Mouse (Mus musculus): ENCODE measurements around the gene Cxcr1. TPM values are rescaled to one million over a fixed set of nuclear protein-coding genes. Genes with fewer than 3 reads are reported as not detected.

Cxcr1 gene
- under 1 TPM in 1 of 2 experiments, not detected in 1; 0.06 TPM for polyA plus RNA-seq (2012; fragmentation: generic; extraction: Trizol)

DNA sequence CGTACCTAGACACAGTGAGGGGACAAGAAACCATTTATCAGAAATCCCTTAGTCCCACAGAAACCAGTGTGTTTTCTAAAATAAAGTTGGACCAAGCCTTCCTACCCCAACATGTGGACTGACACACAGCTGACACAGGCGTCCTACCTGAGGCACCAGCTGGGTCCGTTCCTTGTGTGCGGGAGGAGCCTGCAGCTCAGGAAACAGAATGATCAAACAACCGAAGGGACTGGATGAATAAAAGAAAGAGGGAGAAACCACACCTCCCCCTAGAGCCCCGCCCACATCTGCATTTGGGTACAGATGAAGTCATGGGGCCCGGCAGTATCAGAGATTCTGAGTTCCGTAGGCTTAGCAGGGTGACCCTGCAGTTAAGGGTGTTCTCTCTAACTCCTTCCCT, at the start of gene Cxcr1:
Gene Cxcr1, minus strand, starts transcription at position 187 of the 400 bp plus-strand sequence.

GRCm38 (mm10) chr1:74235938-74236589, 41.6 kb upstream of the Cxcr1 start, which contains the start of gene Arpc2:
Gene Arpc2 (plus strand): TSS chr1:74236084.

DNA sequence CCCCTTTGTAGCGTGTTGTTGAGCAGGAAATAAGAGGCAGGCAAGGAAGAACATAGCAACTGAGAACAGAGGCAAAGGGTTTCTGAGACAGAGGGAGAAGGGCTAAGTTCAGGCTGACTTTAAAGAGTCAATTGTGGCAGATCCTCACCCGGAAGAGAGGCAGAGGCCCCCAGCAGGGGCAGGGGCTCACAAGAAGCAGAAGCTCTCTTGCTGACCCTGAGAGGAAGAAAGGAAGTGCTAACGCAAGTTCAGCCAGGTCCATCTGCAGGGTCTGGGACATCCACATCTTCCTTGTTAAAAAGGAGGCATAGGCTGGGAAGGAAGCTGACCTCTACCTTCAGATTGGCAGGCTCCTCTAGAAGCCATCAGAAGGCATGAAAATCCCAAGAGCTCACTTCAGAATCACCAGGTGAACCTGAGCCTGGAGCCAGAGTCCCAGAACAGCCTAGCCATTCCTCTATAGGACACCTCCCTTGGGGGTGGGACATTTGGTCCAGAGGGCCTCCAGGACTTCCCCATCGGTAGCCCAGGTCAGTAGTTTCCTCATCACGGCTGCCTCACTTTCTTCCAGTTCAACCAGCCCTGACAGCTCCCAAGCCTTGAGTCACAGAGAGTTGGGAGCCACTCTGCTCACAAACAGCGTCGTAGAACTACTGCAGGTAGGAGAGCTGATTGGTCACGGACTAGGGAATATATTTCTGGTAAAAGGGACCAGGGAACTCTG, 40.8 kb downstream of the Cxcr1 start, which contains the start of gene Cxcr2:
Gene Cxcr2, plus strand, starts transcription at position 529 of the 724 bp plus-strand sequence.

Other genes starting within 250 kb of the Cxcr1 start
- gene Tns1, start 70.2 kb downstream of the Cxcr1 start, polyA plus RNA-seq (2012; fragmentation: generic; extraction: Trizol), result 10 to 100 TPM; 10.5 to 17.3 TPM
- gene Rufy4, start 69.1 kb downstream of the Cxcr1 start, polyA plus RNA-seq (2012; fragmentation: generic; extraction: Trizol), result under 1 TPM; 0.08 to 0.47 TPM
- gene Cxcr2, start 40.6 kb downstream of the Cxcr1 start, polyA plus RNA-seq (2012; fragmentation: generic; extraction: Trizol), result under 1 TPM in 1 of 2 experiments, not detected in 1; 0.01 TPM
- gene Arpc2, start 41.5 kb upstream of the Cxcr1 start, polyA plus RNA-seq (2012; fragmentation: generic; extraction: Trizol), result 100 to 1,000 TPM in 1 of 2 experiments, 10 to 100 TPM in 1; 41.4 to 154 TPM
- under 1 TPM; 0.05 to 0.08 TPM for gene Gpbar1, start 83.9 kb upstream of the Cxcr1 start, polyA plus RNA-seq (2012; fragmentation: generic; extraction: Trizol)
- gene Aamp, start 90.1 kb upstream of the Cxcr1 start, polyA plus RNA-seq (2012; fragmentation: generic; extraction: Trizol), result 100 to 1,000 TPM; 121 to 202 TPM
- 100 to 1,000 TPM in 1 of 2 experiments, 10 to 100 TPM in 1; 49.4 to 116 TPM for gene Pnkd, start 90.3 kb upstream of the Cxcr1 start, polyA plus RNA-seq (2012; fragmentation: generic; extraction: Trizol)
- gene Tmbim1, start 111.0 kb upstream of the Cxcr1 start, polyA plus RNA-seq (2012; fragmentation: generic; extraction: Trizol), result 10 to 100 TPM; 25.9 to 73.9 TPM
- under 1 TPM in 1 of 2 experiments, not detected in 1; 0.19 TPM for gene Catip, start 167.5 kb upstream of the Cxcr1 start, polyA plus RNA-seq (2012; fragmentation: generic; extraction: Trizol)
- 1 to 10 TPM in 1 of 2 experiments, under 1 TPM in 1; 0.58 to 1.7 TPM for gene Slc11a1, start 180.6 kb upstream of the Cxcr1 start, polyA plus RNA-seq (2012; fragmentation: generic; extraction: Trizol)
- gene Ctdsp1, start 196.9 kb upstream of the Cxcr1 start, polyA plus RNA-seq (2012; fragmentation: generic; extraction: Trizol), result 100 to 1,000 TPM in 1 of 2 experiments, 10 to 100 TPM in 1; 71.9 to 105 TPM
- under 1 TPM in 1 of 2 experiments, not detected in 1; 0.11 TPM for gene Vil1, start 214.7 kb upstream of the Cxcr1 start, polyA plus RNA-seq (2012; fragmentation: generic; extraction: Trizol)

Measured in C3H10T1/2 (cell line).